Mouse (Mus musculus): ENCODE measurements at regions not wholly inside any gene's neighbourhood (a gene's known extent, or its start where the extent isn't known, plus 50 kb on each side); places are given as distances from the start of the nearest gene placed in this dataset.

- DNase-seq (ENCODE audit: low spot score) (peak; percentile 93), ATAC-seq (replicated peaks; ENCODE audit: insufficient number of reproducible peaks, low FRiP score, low TSS enrichment, low read depth) (peak; percentile 82)
- H3K27me3 ChIP-seq (ENCODE audit: control insufficient read depth, insufficient read depth, low read length) = no peaks in the 10 kb centered on the region
- no peaks in the 10 kb centered on the region for H3K36me3 ChIP-seq (replicated peaks; ENCODE audit: control insufficient read depth, insufficient read depth, low read depth, low read length)
- H3K27ac ChIP-seq (replicated peaks; ENCODE audit: low read depth, low read length) = no peak overlapping the region
- H3K9ac ChIP-seq (replicated peaks; ENCODE audit: low read length) = peak overlapping the region; percentile 55
- no peaks in the 10 kb centered on the region for H3K9me3 ChIP-seq (replicated peaks; ENCODE audit: control insufficient read depth, low read length)
- H3K4me2 ChIP-seq (ENCODE audit: low read depth, low read length) = peak overlapping the region; percentile 46
- WGBS = under 1% methylated on average over 23 of the region's 23 CpGs
- H3K4me3 ChIP-seq (ENCODE audit: low read depth, low read length) = peak overlapping the region; percentile 20; the same call in 1 of the 2 replicates
- no peaks in the 10 kb centered on the region for H3K4me1 ChIP-seq (ENCODE audit: control insufficient read depth, insufficient read depth, low read length)
Measured at GRCm38 (mm10) chr5:74943737-74944403, 100.7 kb downstream of the Chic2 start.

- no peak overlapping the region for H3K27ac ChIP-seq (replicated peaks; ENCODE audit: low read depth, low read length)
- H3K27me3 ChIP-seq (ENCODE audit: control insufficient read depth, insufficient read depth, low read length) = no peaks in the 10 kb centered on the region
- H3K9me3 ChIP-seq (replicated peaks; ENCODE audit: control insufficient read depth, low read length) = no peaks in the 10 kb centered on the region
- H3K4me3 ChIP-seq (ENCODE audit: low read depth, low read length) = no peak overlapping the region
- 0 out of 2 replicates have a peak overlapping the region, but pooled peaks have one; percentile 15 for H3K4me2 ChIP-seq (ENCODE audit: low read depth, low read length)
- DNase-seq (ENCODE audit: low spot score) (peak; percentile 82), ATAC-seq (replicated peaks; ENCODE audit: insufficient number of reproducible peaks, low FRiP score, low TSS enrichment, low read depth) (0 out of 2 replicates have a peak, but pooled peaks have one; percentile 25)
- H3K36me3 ChIP-seq (replicated peaks; ENCODE audit: control insufficient read depth, insufficient read depth, low read depth, low read length) = no peaks in the 10 kb centered on the region
- 0 out of 2 replicates have a peak overlapping the region, but pooled peaks have one; percentile 14 for H3K9ac ChIP-seq (replicated peaks; ENCODE audit: low read length)
- H3K4me1 ChIP-seq (ENCODE audit: control insufficient read depth, insufficient read depth, low read length) = no peaks in the 10 kb centered on the region
- whole genome bisulfite sequencing = under 1% methylated on average over 13 of the region's 13 CpGs
Measured at GRCm38 (mm10) chr5:74941426-74941825, 103.1 kb downstream of the Chic2 start.

GRCm38 (mm10) chr5:74937416-74937940 is 107.1 kb downstream of the Chic2 start:
- Histone ChIP-seq H3K4me1 (ENCODE audit: control insufficient read depth, insufficient read depth, low read length) (no peaks in the 10 kb centered on the region), H3K27me3 (ENCODE audit: control insufficient read depth, insufficient read depth, low read length) (no peaks in the 10 kb centered on the region), H3K9ac (replicated peaks; ENCODE audit: low read length) (no peak overlapping the region), H3K4me2 (ENCODE audit: low read depth, low read length) (no peak overlapping the region), H3K4me3 (ENCODE audit: low read depth, low read length) (no peak overlapping the region), H3K27ac (replicated peaks; ENCODE audit: low read depth, low read length) (no peak overlapping the region; the same call in 1 of the 2 replicates), H3K9me3 (replicated peaks; ENCODE audit: control insufficient read depth, low read length) (no peaks in the 10 kb centered on the region), H3K36me3 (replicated peaks; ENCODE audit: control insufficient read depth, insufficient read depth, low read depth, low read length) (no peaks in the 10 kb centered on the region)
- WGBS = 25% methylated on average over 7 of the region's 7 CpGs
- ATAC-seq (replicated peaks; ENCODE audit: insufficient number of reproducible peaks, low FRiP score, low TSS enrichment, low read depth) = no peak
- peak; percentile 24 for DNase-seq (ENCODE audit: low spot score)

- no peak for DNase-seq (ENCODE audit: low spot score)
- Histone ChIP-seq H3K27ac (replicated peaks; ENCODE audit: low read depth, low read length) (no peak overlapping the region), H3K4me1 (ENCODE audit: control insufficient read depth, insufficient read depth, low read length) (no peaks in the 10 kb centered on the region), H3K27me3 (ENCODE audit: control insufficient read depth, insufficient read depth, low read length) (no peaks in the 10 kb centered on the region), H3K9ac (replicated peaks; ENCODE audit: low read length) (no peak overlapping the region), H3K4me2 (ENCODE audit: low read depth, low read length) (no peak overlapping the region), H3K9me3 (replicated peaks; ENCODE audit: control insufficient read depth, low read length) (no peaks in the 10 kb centered on the region), H3K4me3 (ENCODE audit: low read depth, low read length) (no peak overlapping the region), H3K36me3 (replicated peaks; ENCODE audit: control insufficient read depth, insufficient read depth, low read depth, low read length) (no peaks in the 10 kb centered on the region)
- ATAC-seq (replicated peaks; ENCODE audit: insufficient number of reproducible peaks, low FRiP score, low TSS enrichment, low read depth) = no peak
- 79% methylated on average over 5 of the region's 5 CpGs for WGBS
Measured at GRCm38 (mm10) chr5:74936087-74936486, 108.5 kb downstream of the Chic2 start.

GRCm38 (mm10) chr5:74935676-74936075 is 108.9 kb downstream of the Chic2 start:
- no peaks in the 10 kb centered on the region for H3K36me3 ChIP-seq (replicated peaks; ENCODE audit: control insufficient read depth, insufficient read depth, low read depth, low read length)
- no peak overlapping the region for H3K4me3 ChIP-seq (ENCODE audit: low read depth, low read length)
- DNase-seq (ENCODE audit: low spot score) = no peak
- 69% methylated on average over 8 of the region's 8 CpGs for WGBS
- H3K9ac ChIP-seq (replicated peaks; ENCODE audit: low read length) = no peak overlapping the region
- H3K27ac ChIP-seq (replicated peaks; ENCODE audit: low read depth, low read length) = no peak overlapping the region
- H3K4me2 ChIP-seq (ENCODE audit: low read depth, low read length) = no peak overlapping the region
- H3K9me3 ChIP-seq (replicated peaks; ENCODE audit: control insufficient read depth, low read length) = no peaks in the 10 kb centered on the region
- H3K27me3 ChIP-seq (ENCODE audit: control insufficient read depth, insufficient read depth, low read length) = no peaks in the 10 kb centered on the region
- ATAC-seq (replicated peaks; ENCODE audit: insufficient number of reproducible peaks, low FRiP score, low TSS enrichment, low read depth) = no peak
- no peaks in the 10 kb centered on the region for H3K4me1 ChIP-seq (ENCODE audit: control insufficient read depth, insufficient read depth, low read length)

GRCm38 (mm10) chr5:74933276-74933675 is 111.3 kb downstream of the Chic2 start:
- Histone ChIP-seq H3K9me3 (replicated peaks; ENCODE audit: control insufficient read depth, low read length) (no peaks in the 10 kb centered on the region), H3K27me3 (ENCODE audit: control insufficient read depth, insufficient read depth, low read length) (no peaks in the 10 kb centered on the region), H3K4me2 (ENCODE audit: low read depth, low read length) (no peak overlapping the region), H3K4me1 (ENCODE audit: control insufficient read depth, insufficient read depth, low read length) (no peaks in the 10 kb centered on the region), H3K27ac (replicated peaks; ENCODE audit: low read depth, low read length) (no peak overlapping the region), H3K9ac (replicated peaks; ENCODE audit: low read length) (no peak overlapping the region), H3K4me3 (ENCODE audit: low read depth, low read length) (no peak overlapping the region), H3K36me3 (replicated peaks; ENCODE audit: control insufficient read depth, insufficient read depth, low read depth, low read length) (no peaks in the 10 kb centered on the region)
- no peak for ATAC-seq (replicated peaks; ENCODE audit: insufficient number of reproducible peaks, low FRiP score, low TSS enrichment, low read depth)
- DNase-seq (ENCODE audit: low spot score) = no peak
- WGBS = 88% methylated on average over 3 of the region's 3 CpGs

- Histone ChIP-seq H3K36me3 (replicated peaks; ENCODE audit: control insufficient read depth, insufficient read depth, low read depth, low read length) (no peaks in the 10 kb centered on the region), H3K4me1 (ENCODE audit: control insufficient read depth, insufficient read depth, low read length) (no peaks in the 10 kb centered on the region), H3K4me3 (ENCODE audit: low read depth, low read length) (no peak overlapping the region), H3K4me2 (ENCODE audit: low read depth, low read length) (no peak overlapping the region), H3K9me3 (replicated peaks; ENCODE audit: control insufficient read depth, low read length) (no peaks in the 10 kb centered on the region), H3K27me3 (ENCODE audit: control insufficient read depth, insufficient read depth, low read length) (no peaks in the 10 kb centered on the region), H3K27ac (replicated peaks; ENCODE audit: low read depth, low read length) (no peak overlapping the region), H3K9ac (replicated peaks; ENCODE audit: low read length) (no peak overlapping the region)
- ATAC-seq (replicated peaks; ENCODE audit: insufficient number of reproducible peaks, low FRiP score, low TSS enrichment, low read depth) = no peak
- no peak for DNase-seq (ENCODE audit: low spot score)
- 80% methylated on average over 13 of the region's 13 CpGs for WGBS
Measured at GRCm38 (mm10) chr5:74932206-74932605, 112.4 kb downstream of the Chic2 start.

GRCm38 (mm10) chr5:74931765-74932164 is 112.8 kb downstream of the Chic2 start:
- Histone ChIP-seq H3K4me1 (ENCODE audit: control insufficient read depth, insufficient read depth, low read length) (no peaks in the 10 kb centered on the region), H3K9ac (replicated peaks; ENCODE audit: low read length) (no peak overlapping the region), H3K36me3 (replicated peaks; ENCODE audit: control insufficient read depth, insufficient read depth, low read depth, low read length) (no peaks in the 10 kb centered on the region), H3K27ac (replicated peaks; ENCODE audit: low read depth, low read length) (no peak overlapping the region), H3K9me3 (replicated peaks; ENCODE audit: control insufficient read depth, low read length) (no peaks in the 10 kb centered on the region), H3K4me3 (ENCODE audit: low read depth, low read length) (no peak overlapping the region), H3K27me3 (ENCODE audit: control insufficient read depth, insufficient read depth, low read length) (no peaks in the 10 kb centered on the region), H3K4me2 (ENCODE audit: low read depth, low read length) (no peak overlapping the region)
- ATAC-seq (replicated peaks; ENCODE audit: insufficient number of reproducible peaks, low FRiP score, low TSS enrichment, low read depth) (no peak), DNase-seq (ENCODE audit: low spot score) (no peak)
- 74% methylated on average over 12 of the region's 12 CpGs for WGBS
